Mouse (Mus musculus) cerebellum, postnatal 4 days (tissue): ENCODE results near the gene Nr1h2.

Source experiments
- DNase-seq, 2 experiments: peaks; one replicate each; pipeline ENCODE4 v3.0.0; 2022; ENCODE audit warnings: low spot score in 2 of 2, mixed read lengths in 1 of 2

The Nr1h2 gene

GRCm38 (mm10) chr7:44549621-44550408, 3.9 kb downstream of the Nr1h2 start:
- no peak for DNase-seq

- DNase-seq = peak; percentile 94 to 98
These were observed 5.2 kb downstream of the Nr1h2 start, which contains the start of gene Pold1 for GRCm38 (mm10) chr7:44548497-44549087. Pold1 (minus strand) TSS chr7:44548849.

- DNase-seq = no peak
These were observed 6.0 kb downstream of the Nr1h2 start for GRCm38 (mm10) chr7:44547725-44548124.

- no peak for DNase-seq
These were observed 6.7 kb downstream of the Nr1h2 start for GRCm38 (mm10) chr7:44547041-44547440.

DNA sequence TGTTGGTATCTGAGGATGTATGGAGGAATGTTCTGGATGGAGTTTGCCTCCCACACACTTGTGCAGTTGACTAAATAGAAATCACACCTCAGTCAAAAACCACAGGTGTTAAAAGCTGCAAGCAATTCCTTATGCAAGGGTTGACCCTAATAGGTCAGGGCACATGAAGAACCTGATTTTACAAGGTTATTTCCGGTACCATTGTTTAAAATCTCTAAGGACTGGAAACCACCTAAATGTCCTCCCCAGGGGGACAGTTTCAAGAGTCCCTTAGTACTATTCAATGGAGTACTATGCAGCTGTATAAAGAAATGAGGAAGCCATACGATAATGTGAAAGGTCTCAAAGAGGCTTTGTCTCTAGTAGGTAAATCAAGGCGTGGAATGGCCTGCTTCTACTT, 7.5 kb downstream of the Nr1h2 start:
- no peak for DNase-seq

GRCm38 (mm10) chr7:44543071-44543470, 10.7 kb downstream of the Nr1h2 start:
- no peak for DNase-seq

GRCm38 (mm10) chr7:44542555-44542954, 11.2 kb downstream of the Nr1h2 start:
- DNase-seq = no peak

- no peak for DNase-seq
These were observed 14.8 kb downstream of the Nr1h2 start for GRCm38 (mm10) chr7:44538756-44539624.

DNA sequence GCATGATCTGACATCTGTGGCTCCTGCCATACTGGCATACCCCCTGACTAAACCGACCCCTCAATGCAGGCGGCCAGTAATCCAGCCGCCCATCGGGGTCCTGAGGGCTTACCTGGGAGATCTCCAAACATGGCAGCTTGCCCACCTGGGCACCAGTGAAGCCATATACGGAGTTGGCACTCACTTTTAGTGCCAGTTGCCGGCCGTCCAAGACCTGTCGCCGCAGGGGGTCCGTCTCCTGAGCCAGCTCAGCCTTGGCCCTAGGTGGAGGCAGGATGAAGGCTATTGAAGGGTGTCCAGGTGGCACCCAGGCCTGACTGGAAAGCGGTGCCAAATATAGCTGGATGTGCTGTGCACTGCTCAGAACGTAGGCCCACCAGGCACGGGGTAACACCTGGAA, 16.3 kb downstream of the Nr1h2 start:
- no peak for DNase-seq

DNA sequence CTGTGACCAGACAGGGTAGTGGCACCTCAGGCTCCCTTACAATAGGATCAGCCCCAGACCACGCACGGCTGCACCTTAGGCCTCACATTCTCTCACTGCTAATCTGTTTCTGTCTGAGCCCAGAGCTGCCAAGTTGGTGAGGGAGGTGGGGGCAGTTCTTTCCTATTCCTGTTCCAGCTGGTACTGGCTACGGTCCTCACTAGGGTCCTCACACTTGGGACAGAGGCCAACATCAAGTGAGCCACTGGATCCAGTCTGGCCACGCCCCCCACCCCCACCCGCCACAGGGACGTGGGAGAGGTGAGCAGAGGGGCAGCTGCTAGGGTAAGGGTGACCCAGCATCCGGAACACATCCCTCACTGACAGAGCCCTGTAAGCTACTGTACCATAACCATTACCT, 16.7 kb downstream of the Nr1h2 start:
- no peak for DNase-seq

DNA sequence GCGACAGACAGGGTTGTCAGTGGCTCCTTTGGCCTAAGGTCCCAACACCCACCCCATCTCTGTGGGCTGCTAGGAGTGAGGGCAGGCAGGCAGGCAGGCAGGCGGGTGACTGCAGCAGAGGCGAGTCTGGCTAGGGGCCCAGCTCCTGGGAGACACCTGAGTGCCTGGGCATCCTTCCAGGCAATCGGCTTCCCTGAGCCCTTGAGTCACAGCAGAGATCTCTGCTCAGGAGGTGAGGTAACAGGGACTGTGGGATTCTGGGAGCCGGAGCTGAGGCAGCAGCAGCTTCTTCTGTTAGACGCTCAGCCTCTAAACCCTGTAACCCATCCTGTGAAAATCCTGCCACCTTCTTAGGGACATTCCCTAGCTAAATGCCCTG, 17.2 kb downstream of the Nr1h2 start:
- DNase-seq = no peak

GRCm38 (mm10) chr7:44535657-44536589, 17.8 kb downstream of the Nr1h2 start:
- no peak for DNase-seq

DNA sequence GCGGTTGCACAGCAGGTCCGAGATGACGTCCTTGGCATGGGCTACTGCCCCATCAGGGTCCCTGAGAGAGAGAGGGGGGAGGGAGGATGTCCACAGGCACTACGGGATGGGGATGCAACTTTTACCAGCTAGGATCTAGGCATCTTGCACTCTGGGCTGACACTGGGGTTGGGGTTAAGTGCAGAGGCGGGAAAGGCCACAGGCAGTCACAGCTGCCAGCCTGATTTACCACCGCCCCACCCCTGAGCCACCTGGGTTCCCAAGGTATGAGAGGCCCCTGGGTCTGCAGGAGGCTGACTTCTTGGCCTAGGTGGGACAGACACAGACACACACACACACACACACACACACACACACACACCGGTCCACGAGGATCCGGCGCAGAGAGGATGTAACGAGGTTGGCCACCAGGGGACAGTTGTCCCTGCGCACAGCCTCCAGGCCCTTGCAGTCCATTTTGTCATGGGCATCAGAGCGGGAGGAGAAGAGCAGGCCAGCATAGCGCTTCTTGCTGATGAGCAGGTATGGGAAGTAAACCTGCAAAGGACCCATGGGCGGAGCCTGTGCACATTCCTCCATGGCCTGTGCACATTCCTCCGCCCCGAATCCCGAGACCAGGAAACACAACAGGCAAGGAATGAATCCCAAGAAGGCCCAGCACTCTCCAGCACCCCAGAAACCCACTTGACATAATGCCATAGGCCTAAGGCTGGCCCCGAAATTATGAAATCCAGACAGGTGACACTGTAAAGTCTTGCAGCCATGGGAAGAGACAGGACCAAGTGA, 18.9 kb downstream of the Nr1h2 start:
- no peak for DNase-seq

DNA sequence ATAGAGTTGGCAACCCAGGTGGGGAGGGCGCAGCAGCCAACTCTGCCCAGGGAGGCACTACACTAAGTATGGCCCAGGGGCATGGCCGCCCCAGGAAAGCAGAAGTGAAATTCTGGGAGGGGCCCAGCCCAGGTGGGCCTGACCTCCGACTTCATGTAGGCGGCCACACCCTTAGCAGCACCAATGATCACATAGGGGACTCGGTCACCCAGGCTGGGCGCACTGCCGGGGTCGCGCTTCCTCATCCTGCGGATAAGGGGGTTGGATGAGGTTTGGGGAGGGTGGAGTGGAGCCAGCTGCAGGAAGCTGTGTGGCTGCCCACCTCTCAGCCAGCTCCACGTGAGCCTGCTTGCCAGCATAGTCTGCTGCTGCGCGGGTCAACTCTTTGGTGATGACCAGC, 19.5 kb downstream of the Nr1h2 start:
- no peak for DNase-seq

DNA sequence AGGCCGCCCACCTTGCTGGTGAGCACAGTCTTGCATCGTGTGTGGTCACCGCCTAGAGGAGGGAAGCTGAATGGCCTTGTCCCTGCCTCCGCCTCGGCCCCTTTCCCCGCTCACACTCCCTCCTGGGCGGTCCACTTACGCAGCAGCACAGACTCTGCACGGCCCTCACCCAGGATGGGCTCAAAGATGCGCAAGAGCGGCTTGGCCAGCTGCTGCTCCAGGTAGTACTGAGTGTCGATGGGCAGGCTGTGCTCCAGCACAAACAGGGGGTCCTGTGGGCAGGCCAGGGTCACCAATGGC, 20.1 kb downstream of the Nr1h2 start:
- DNase-seq = no peak

GRCm38 (mm10) chr7:44532918-44533745, 20.6 kb downstream of the Nr1h2 start:
- no peak for DNase-seq

DNA sequence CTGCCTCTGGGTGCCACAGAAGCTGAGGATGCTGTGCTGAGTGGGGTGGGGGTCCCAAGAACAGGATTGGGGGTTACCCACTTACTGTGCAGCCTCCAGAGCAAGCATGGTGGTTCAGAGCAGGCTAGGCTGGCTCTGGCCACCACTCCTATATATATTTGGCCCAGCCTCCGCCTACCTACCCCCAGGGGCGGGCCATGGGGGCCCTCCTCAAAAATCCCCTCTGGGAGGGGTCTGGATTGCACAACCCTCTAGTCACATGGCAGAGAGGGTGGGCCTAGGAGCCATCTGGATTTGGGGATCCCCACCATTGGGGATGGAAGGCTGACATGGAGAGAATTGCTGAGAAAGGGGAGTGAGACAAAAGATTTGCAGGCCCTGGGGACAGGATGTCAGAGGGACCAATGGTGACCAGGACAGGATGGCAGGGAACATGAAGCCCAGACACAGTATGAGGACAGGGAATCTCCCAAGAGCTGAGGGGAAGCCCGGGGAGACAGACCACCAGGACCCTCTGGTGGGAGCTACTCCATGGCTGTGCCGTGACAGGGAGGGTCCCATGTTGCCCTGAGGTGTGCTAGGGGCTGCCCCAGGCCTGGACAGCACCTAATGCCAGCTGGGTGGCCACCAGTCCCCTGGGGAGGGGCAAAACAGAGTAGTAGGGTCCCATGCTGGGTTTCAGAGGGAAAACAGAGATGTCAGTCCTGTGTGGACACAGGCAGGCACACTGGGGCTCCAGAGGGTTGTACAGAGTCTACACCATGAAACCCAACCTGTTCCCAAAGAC, 21.6 kb downstream of the Nr1h2 start, which contains the start of gene Spib:
Gene Spib (minus strand): TSS at position 126 of the 787 bp plus-strand sequence.
- no peak for DNase-seq

GRCm38 (mm10) chr7:44531207-44531606, 22.5 kb downstream of the Nr1h2 start:
- no peak for DNase-seq

DNA sequence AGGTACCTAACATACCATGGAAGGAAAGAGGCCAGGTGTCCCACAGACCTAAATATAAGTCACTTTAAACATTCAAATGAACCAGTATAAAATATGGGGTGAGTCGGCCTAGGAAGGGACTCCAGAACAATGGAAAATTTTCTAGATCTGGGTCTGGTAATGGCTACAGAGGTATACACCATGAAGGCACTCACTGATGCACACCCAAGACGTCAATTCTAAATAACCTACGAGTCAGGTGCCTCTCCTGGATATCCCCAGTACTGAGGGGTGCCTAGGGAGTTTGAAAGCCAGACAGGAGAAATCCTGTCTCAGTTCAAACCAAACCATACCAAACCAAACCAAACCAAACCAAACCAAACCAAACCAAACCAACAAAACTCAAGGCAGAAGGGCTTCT, 23.2 kb downstream of the Nr1h2 start:
- DNase-seq = no peak
